Mouse (Mus musculus) WW6 (cell line): Measurements from ENCODE around the gene Trpm5.

Experiments
- DNase-seq: peaks from one replicate; pipeline ENCODE4 v3.0.0-alpha.2; 2013; ENCODE audit warnings: low read depth, low spot score

Gene Trpm5

DNA sequence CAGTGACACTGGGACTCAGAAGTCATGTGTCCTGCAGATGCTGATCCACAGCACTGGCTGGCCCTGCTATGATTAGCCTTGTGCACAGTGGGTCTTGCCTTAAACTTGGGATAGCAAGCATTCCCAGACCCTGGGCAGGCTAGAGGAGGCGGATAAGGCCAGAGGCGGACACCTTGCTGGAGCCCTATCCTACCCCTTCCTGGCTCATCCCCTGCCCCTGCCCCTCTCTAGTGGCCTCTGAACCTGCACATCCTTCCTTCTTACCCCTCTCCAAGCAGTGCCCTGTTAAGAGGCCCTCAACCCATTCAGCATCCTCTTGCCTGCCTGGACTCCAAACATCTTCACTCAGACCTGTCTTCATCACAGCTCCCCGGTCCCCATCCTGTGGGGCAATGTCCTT, 53.9 kb downstream of the Trpm5 start:
- DNase-seq = no peak

DNA sequence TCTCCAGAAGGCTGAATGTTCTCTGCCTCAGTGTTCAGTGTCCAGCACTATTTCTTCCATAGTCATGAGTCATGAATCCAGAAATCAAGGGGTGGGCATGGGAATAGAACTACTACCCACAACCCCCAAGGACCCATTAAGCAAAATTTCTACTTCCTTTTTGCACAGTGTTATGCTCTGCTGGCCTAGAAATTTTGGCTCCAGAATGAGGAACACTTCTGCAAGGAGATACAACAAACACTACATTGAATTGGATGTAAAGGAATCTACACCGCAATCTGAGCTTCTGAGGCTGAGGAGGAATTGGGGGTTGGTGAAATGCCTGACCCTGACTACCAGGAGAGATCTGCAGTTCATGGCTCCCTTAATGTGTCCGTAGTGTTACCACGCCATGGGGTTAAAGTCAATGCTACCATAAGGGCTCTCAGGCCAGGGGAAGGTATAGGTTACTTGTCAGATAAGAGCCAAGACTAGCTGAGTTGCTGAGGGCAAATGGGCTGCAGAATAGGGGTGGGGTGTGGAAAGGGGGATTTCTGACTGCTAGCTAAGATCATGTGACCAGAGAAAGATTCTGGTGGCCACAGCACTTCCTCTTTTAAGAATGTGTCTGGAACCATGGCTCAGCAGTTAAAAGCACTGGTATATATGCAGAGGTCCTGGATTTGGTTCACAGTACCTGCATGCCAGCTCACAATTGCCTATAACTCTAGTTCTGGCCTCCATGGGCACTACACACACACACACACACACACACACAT, 56.1 kb downstream of the Trpm5 start:
- DNase-seq = no peak

DNA sequence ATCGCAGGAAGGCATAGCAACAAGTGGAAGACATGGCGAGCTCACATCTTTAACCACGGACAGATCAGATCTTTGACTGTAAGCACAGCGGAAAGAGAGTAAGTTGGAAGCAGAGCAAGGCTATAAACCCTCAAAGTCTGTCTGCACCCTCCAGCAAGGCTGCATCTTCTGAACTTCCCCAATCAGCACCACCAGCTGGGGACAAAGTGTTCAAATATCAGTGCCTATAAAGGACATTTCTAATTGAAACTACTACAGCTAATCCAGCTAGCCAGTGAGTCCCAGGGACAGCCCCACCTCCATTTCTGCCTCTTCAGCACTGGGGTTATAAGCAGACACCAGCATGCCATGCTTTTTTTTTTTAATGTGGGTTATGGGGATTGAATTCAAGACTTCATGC, 57.1 kb downstream of the Trpm5 start:
- DNase-seq = no peak

DNA sequence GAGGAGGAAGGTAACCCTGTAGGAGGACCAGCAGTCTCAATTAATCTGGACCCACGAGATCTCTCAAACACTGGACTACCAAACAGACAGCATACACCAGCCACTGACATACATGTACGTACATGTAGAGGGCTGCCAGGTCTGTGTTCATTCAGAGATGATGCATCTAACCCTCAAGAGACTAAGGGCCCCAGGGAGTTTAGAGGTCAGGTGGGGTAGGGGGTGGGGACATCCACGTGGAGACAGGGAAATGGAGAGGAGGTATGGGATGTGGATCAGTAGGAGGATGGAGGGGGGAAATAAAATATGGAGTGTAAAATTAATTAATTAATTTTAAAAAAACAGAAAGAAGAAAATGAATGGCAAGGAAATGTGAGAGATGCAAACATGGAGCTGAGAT, 57.7 kb downstream of the Trpm5 start:
- DNase-seq = no peak

DNA sequence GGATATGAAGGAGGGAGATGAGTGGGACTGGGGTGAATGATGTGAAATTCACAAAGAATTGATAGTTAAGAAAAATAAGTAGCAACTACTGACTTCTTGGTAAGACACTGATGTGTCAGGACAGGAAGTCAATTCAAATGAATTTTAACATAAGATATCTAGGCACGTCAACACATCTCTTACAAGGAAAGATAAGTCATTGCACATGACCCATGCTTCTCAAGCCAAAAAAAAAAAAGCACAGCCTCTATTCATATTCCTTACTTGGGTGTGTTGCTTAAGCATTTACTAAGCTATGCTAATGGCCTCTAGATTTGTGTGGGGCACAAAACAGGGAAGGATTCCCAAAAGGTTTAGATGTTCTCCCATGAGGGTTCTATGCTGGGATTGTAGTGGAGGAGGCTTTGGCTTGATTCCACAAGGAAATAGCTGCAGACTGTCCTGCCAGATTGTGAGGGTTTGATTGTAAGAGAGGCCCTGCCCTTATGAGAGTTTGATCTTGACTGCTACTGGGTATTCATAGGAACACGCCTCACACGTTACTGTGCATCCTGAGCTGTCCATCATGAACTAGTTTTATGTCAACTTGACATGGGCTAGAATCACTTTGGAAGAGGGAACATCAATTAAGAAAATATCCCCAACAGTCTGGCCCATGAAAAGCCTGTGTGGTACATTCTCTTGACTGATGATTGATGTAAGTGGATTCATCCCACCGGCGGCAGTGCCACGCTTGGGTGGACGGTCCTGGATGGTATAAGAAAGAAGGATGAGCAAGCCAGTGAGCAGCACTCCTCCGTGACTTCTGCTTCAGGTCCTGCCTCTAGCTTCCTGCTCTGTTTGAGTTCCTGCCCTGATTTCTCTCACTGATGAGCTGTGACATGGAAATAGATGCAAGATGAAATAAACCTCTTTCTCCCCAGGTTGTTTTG, 59.7 kb downstream of the Trpm5 start:
- no peak for DNase-seq

DNA sequence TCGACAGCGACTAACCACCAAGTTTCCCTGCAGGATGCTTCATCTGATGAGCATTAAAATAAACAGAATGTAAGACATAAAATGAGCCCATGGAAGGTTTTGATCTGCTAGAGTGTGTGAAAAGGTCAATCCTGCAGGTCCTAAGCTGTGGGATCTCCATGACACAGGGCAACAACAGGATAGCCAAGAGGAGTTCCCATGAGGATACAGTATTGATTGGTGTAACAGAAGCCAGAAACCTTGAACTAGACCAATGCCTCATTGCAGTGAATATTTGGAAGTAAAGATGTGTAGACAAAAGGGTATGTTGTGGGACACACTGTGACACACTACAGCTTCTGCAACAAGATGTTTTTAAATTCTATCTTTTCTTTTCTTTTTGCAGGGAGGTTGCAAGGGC, 60.3 kb downstream of the Trpm5 start:
- DNase-seq = no peak

DNA sequence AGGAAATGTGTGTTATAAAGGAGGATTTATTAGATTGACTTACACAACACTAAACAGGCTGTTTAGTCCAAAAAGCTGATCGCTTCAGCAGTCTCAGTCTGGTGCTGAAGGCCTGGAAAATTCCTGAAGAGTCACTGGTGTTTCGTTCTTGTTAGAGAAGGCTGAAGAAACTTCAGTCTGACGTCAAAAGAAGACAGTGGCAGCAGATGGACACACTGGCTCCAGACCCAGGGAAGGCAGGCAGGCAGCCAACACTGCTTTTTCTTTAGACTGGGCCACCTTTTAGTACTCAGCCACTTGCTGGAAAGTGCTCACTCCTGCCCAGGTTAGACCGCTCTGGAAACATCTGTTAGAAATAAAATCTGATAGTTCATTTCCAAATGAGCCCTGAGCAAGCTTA, 60.9 kb downstream of the Trpm5 start:
- DNase-seq = no peak

DNA sequence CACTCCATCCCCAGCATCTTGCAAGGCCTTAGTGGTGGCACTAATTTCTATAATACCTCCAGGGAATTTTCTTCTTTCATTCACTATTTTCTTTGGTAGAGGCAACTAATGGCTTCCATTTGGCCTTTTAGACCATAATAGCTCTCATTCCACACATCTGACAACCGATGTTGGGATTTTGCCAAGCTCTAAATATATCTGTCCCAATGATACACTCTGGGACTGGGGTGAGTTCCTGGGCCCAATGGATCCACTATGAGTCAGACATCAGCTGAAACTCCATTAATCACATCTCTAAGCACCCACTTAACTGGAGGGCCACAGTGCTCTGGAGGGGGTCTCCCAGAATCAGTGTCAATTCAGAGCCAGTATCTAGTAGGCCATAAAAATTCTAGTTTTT, 62.6 kb downstream of the Trpm5 start:
- no peak for DNase-seq

DNA sequence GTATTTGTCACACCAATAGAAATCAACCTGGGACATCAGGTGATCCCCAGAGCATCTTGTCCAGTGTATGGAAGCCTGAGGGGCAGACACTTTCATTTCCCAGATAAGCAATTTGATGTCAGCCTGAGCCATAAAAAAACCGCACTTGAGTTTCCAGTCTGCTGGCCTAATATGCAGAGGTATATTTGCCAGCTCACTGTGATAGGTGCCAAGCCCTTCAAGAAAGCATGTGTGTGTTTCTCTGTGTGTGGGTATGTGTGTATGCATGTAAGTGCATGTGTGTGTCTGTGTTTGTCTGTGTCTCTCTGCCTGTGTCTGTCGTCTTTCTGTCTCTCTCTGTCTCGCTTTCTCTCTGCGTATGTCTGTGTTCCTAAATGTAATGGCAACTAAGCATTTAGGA, 67.2 kb downstream of the Trpm5 start:
- no peak for DNase-seq

DNA sequence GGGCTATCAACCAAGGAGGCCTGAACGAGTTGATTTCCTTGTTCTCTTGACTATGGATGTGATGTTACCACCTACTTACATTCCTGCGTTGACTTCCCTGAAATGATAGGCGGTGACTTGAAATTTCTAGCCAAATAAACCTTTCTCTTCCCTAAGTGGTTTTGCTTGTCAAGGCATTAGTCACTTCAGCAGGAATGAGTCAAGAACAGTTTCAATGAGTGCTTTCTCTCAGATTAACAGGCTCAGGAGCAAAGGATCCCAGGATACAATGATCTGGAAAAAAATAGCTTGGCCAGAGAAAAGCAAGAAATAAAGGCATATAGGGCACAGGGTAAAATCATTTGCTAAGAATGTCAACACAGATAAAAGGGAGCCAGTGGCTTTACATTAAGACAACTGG, 68.9 kb downstream of the Trpm5 start:
- no peak for DNase-seq

DNA sequence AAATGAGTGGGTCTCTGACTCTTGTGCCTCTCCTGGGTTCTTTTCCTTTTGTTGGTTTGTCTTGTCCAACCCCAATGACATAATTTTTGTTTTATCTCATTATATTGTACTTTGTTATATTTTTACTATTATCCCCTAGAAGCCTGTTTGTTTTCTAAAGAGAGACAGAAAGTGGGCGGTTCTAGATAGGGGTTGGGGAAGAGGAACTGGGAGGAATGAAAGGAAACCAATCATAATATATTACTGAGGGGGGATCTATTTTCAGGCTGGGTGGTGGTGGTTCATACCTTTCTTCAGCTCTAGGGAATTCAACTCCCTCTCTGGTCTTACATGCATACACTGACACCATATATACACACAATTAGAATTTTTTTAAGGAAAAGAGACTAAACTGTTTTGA, 70.1 kb downstream of the Trpm5 start:
- DNase-seq = no peak

DNA sequence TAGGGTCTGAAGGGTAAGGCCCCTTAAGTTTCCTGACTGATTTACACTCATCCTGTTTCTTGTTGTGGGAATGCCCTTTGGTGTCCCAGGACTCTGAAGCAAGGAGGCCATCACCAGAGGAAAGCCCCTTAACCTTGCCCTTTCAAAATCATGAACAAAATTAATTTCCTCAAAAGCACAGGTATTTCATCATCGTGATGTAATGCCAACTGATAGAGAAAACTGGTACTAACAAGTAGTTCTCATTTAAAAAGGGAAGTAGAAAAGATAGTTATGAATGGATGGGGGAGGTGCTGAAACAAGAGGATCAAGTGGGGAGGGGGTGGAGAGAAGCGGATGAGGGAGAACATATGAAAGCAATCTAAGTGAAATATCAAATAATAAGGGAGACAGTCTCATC, 70.9 kb downstream of the Trpm5 start:
- DNase-seq = no peak

DNA sequence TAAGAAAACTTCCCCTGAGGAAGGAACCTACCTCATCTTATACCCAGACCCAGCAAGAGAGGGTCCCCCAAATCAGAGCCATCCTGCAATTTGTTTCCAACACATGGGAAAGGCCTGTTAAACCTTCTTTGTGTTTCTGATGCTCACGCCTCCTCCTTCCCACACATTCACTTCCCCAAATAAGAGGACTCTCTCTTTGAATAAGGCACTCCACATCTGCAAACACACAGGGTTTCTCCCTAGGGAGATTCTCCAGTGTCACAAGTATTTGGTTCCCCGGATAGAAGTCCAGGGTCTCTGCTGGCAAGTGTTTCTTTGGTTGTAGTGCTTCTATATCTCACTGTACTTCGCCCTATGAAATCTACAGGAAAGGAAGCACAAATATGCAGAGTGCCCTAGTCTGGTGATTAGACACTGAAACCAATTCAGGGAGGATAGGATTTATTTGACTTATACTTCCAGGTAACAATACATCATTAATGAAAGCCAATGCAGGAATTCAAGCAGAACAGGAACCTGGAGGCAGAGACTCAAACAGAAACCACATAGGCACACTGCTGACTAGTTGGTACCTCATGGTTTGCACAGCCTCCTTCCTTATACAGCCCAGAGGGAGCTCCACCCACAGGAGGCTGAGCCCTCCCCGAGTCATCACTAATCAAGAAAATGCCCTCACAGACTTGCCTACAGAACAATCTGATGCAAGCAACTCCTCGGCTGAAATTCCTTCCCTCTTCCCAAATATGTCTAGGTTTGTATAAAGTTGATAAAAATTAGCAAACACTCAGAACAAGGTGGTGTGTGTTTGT, 72.9 kb downstream of the Trpm5 start:
- no peak for DNase-seq

DNA sequence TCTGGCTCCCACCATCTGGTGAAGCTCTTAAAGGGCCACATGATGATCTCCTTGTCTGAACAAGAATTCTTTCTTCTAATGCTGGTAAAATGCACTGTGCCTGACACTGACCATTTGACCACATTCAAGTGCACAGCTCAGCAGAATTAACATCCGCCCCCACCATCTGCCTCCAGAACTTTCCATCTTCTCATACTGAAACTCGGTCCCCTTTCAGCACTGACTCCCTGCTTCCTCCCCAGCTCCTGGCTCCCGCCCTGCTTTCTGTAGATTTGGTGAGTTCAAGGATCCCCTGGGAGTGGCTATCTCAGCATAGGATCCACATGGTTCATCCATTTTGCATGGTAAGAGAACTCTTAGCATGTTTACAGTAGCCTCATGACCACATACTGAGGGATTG, 73.7 kb downstream of the Trpm5 start:
- DNase-seq = no peak

DNA sequence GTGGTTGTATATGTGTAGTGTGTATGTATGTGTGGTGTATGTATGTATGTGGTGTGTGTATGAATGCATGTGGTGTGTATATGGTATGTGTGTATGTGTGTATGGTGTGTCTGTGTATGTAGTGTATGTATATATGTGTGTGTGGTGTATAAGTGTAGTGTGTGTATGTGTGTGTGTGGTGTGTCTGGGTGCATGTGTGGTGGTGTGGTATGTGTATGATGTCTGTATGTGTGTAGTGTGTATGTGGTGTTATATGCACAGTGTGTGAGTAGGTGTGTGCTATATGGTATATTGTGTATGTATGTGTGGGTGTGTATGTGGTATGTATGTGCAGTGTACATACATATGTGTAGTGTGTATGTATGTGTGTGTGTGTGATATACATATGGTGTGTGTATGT, 74.4 kb downstream of the Trpm5 start:
- DNase-seq = no peak
